9 mouse cellular contexts compared by ENCODE assay signal in genomic region chr5:107853807-107854206, GRCm38 (mm10). TPM values are rescaled to one million over a fixed set of nuclear protein-coding genes. Genes with fewer than 3 reads are reported as not detected.
DNase-seq lines count a peak whose midpoint lies in the region; ATAC-seq and TF ChIP-seq lines count a peak whose summit lies in the region.
"Had no signal": no experiment of that assay in that cellular context is flagged by ENCODE, and none has a peak within 500 bp of the region (broad histone marks: within the 10 kb centered on the region; RNA-seq: fewer than 3 reads in every experiment).

No protein-coding gene starts in this region.

- H3K4me3 ChIP-seq in lung, embryonic 14.5 days (ENCODE audit: low read depth, low read length) = no peak overlapping the region

- peak; percentile 86 for ATAC-seq in lung, embryonic 14.5 days (ENCODE audit: insufficient read depth)
- ATAC-seq in inflammation-experienced regulatory T-cells, adult 6 months = no peak
- ATAC-seq in megakaryocyte, adult 5-6 weeks (ENCODE audit: poor library complexity, severe bottlenecking) = no peak

- no peak for TF ChIP-seq CTCF in brain, embryonic 14.5 days (IDR thresholded peaks at IDR 0.05; ENCODE audit: borderline replicate concordance, extremely low read depth, insufficient read depth, insufficient read length)
- TF ChIP-seq CTCF in lung, embryonic 14.5 days (IDR thresholded peaks at IDR 0.05; ENCODE audit: low read depth) = no peak

- no peaks in the 10 kb centered on the region for H3K36me3 ChIP-seq in lung, embryonic 14.5 days (ENCODE audit: insufficient read depth)

- no peak for TF ChIP-seq POLR2A in brain, embryonic 14.5 days (IDR thresholded peaks at IDR 0.05; ENCODE audit: borderline replicate concordance, extremely low read depth, insufficient read depth, insufficient read length, poor library complexity, severe bottlenecking)

- no peaks in the 10 kb centered on the region for H3K9me3 ChIP-seq in lung, embryonic 14.5 days (ENCODE audit: low read depth, low read length)

- whole genome bisulfite sequencing in lung, embryonic 14.5 days = 18% methylated on average over 6 of the region's 6 CpGs

- H3K4me2 ChIP-seq in lung, embryonic 14.5 days = peak overlapping the region; percentile 25; the same call in 1 of the 2 replicates

- H3K4me1 ChIP-seq in lung, embryonic 14.5 days (ENCODE audit: insufficient read depth) = peaks cover 10% of the 10 kb centered on the region; the same call in 1 of the 2 replicates

- no peak overlapping the region for H3K9ac ChIP-seq in lung, embryonic 14.5 days

- peak overlapping the region; percentile 55 for H3K27ac ChIP-seq in lung, embryonic 14.5 days (ENCODE audit: low read depth)

- DNase-seq in adrenal gland, adult 2 months = peak; percentile 35
- DNase-seq in adrenal gland, adult 8-10 months = no peak
- peak; percentile 69 for DNase-seq in brain, embryonic 14.5 days (ENCODE audit: low read depth)
- peak; percentile 13 for DNase-seq in heart, postnatal 25 days (ENCODE audit: low spot score)
- DNase-seq in lung, embryonic 14.5 days = peak; percentile 88
- DNase-seq in embryo, embryonic 10.5 days (ENCODE audit: low spot score) = no peak

- H3K27me3 ChIP-seq in lung, embryonic 14.5 days (ENCODE audit: insufficient read depth, low read length) = no peaks in the 10 kb centered on the region

- intact Hi-C loops in heart, postnatal 25 days (cut with DNase I) = no loop called here

RNA-seq across cellular contexts. Expression of gene Evi5, which starts 21.1 kb away (rescaled TPM):
- total RNA-seq in adrenal gland, adult 2 months (2021) = 10 to 100 TPM; 55.3 to 61.6 TPM
- 14.2 and 15.7 TPM in 2 replicates for polyA plus RNA-seq in adrenal gland, adult 2 months (2012; rRNA removed)
- total RNA-seq in adrenal gland, adult 8-10 months (2022) = 10 to 100 TPM; 66.8 to 73.3 (median 70.4) TPM
- polyA plus RNA-seq in brain, embryonic 14.5 days (2012; rRNA removed) = 30.1 and 32.7 TPM in 2 replicates
- total RNA-seq in heart, postnatal 25 days (2021) = 10 to 100 TPM; 17.9 to 22.1 TPM
- 60.7 and 61.2 TPM in 2 replicates for polyA plus RNA-seq in lung, embryonic 14.5 days (2014; fragmentation: Nextera tagmentation; extraction: Ambion mirVana)
- polyA plus RNA-seq in inflammation-experienced regulatory T-cells, adult 6 months (2017; shearing (Covaris generic)) = 1 to 10 TPM in 2 of 3 experiments, under 1 TPM in 1; 0.57 to 1.3 (median 1.3) TPM
- total RNA-seq in megakaryocyte, adult 5-6 weeks (2015) = 53.0 and 55.2 TPM in 2 replicates
- 43.8 and 44.6 TPM in 2 replicates for total RNA-seq in megakaryocyte, adult 5-6 weeks (2017)

RNA-seq across cellular contexts. Expression of gene Ube2d2b, which starts 23.9 kb away (rescaled TPM):
- not detected for total RNA-seq in adrenal gland, adult 2 months (2021)
- not detected in 2 replicates for polyA plus RNA-seq in adrenal gland, adult 2 months (2012; rRNA removed)
- not detected for total RNA-seq in adrenal gland, adult 8-10 months (2022)
- not detected in 2 replicates for polyA plus RNA-seq in brain, embryonic 14.5 days (2012; rRNA removed)
- not detected for total RNA-seq in heart, postnatal 25 days (2021)
- polyA plus RNA-seq in lung, embryonic 14.5 days (2014; fragmentation: Nextera tagmentation; extraction: Ambion mirVana) = 0.11 and 0.50 TPM in 2 replicates
- polyA plus RNA-seq in inflammation-experienced regulatory T-cells, adult 6 months (2017; shearing (Covaris generic)) = not detected
- not detected in 2 replicates for total RNA-seq in megakaryocyte, adult 5-6 weeks (2015)
- total RNA-seq in megakaryocyte, adult 5-6 weeks (2017) = 0.07 TPM in 1 of 2 replicates, not detected in the other
- total RNA-seq: left cerebral cortex, postnatal 14 days had no signal

RNA-seq across cellular contexts. Expression of gene Rpl5, which starts 46.5 kb away (rescaled TPM):
- total RNA-seq in adrenal gland, adult 2 months (2021) = 10 to 100 TPM; 45.6 to 62.3 TPM
- 9.9 and 18.3 TPM in 2 replicates for polyA plus RNA-seq in adrenal gland, adult 2 months (2012; rRNA removed)
- total RNA-seq in adrenal gland, adult 8-10 months (2022) = 10 to 100 TPM; 50.4 to 91.3 (median 70.7) TPM
- 155 and 179 TPM in 2 replicates for polyA plus RNA-seq in brain, embryonic 14.5 days (2012; rRNA removed)
- 10 to 100 TPM; 30.6 to 34.7 TPM for total RNA-seq in heart, postnatal 25 days (2021)
- polyA plus RNA-seq in lung, embryonic 14.5 days (2014; fragmentation: Nextera tagmentation; extraction: Ambion mirVana) = 75.7 and 79.6 TPM in 2 replicates
- 100 to 1,000 TPM in 1 of 3 experiments, 10 to 100 TPM in 2; 47.1 to 105 (median 92.6) TPM for polyA plus RNA-seq in inflammation-experienced regulatory T-cells, adult 6 months (2017; shearing (Covaris generic))
- 281 and 294 TPM in 2 replicates for total RNA-seq in megakaryocyte, adult 5-6 weeks (2015)
- total RNA-seq in megakaryocyte, adult 5-6 weeks (2017) = 116 and 124 TPM in 2 replicates

Comparison
In these comparisons a context has a peak if more than half of its experiments do, and no peak if none do; other contexts are left out.
1. DNase-seq: peak in adrenal gland, adult 2 months (single experiment), brain, embryonic 14.5 days (single experiment), heart, postnatal 25 days (single experiment) and lung, embryonic 14.5 days (single experiment); none in adrenal gland, adult 8-10 months (single experiment) and embryo, embryonic 10.5 days (single experiment).